17 mouse cellular contexts compared by ENCODE assay signal in genomic region chr2:129513546-129514400, GRCm38 (mm10). TPM values are rescaled to one million over a fixed set of nuclear protein-coding genes. Genes with fewer than 3 reads are reported as not detected.
DNase-seq lines count a peak whose midpoint lies in the region; ATAC-seq and TF ChIP-seq lines count a peak whose summit lies in the region.
"Had no signal": no experiment of that assay in that cellular context is flagged by ENCODE, and none has a peak within 500 bp of the region (broad histone marks: within the 10 kb centered on the region; RNA-seq: fewer than 3 reads in every experiment).

No protein-coding gene starts in this region.

- in situ Hi-C loops in ES-E14 (cut with MboI; ENCODE audit: low sequenced_read_pairs in 2 of 2, unreplicated experiment in 2 of 2), result no loop called here

- no peak overlapping the region for H3K9ac ChIP-seq in kidney, embryonic 15.5 days
- H3K9ac ChIP-seq in ES-E14 (ENCODE audit: insufficient read depth, low read depth, low read length, poor library complexity, severe bottlenecking), result no peak overlapping the region
- H3K9ac ChIP-seq in liver, embryonic 16.5 days (ENCODE audit: low read depth, low read length), result no peak overlapping the region
- H3K9ac ChIP-seq: forebrain, embryonic 15.5 days; hindbrain, embryonic 13.5 days had no signal

- no peak for TF ChIP-seq CTCF in thymus, adult 2 months (IDR thresholded peaks at IDR 0.05; ENCODE audit: borderline replicate concordance, control insufficient read depth, extremely low read depth, insufficient read depth, low read length, poor library complexity)

- H3K27ac ChIP-seq in kidney, embryonic 15.5 days, result peak overlapping the region; percentile 61; the same call in 1 of the 2 replicates
- H3K27ac ChIP-seq in ES-E14 (ENCODE audit: insufficient read depth, low read depth, low read length, poor library complexity, severe bottlenecking), result no peak overlapping the region
- H3K27ac ChIP-seq in liver, embryonic 16.5 days (ENCODE audit: low read length), result no peak overlapping the region
- H3K27ac ChIP-seq in thymus, adult 2 months (ENCODE audit: control insufficient read depth, insufficient read depth, low read length), result no peak overlapping the region
- H3K27ac ChIP-seq: forebrain, embryonic 15.5 days; hindbrain, embryonic 13.5 days had no signal

- peaks cover 12% of the 10 kb centered on the region; the same call in 1 of the 2 replicates for H3K4me1 ChIP-seq in kidney, embryonic 15.5 days
- peaks cover 0 to 9% of the 10 kb centered on the region in 2 experiments; a peak in 2 of 4 replicates for H3K4me1 ChIP-seq in ES-E14 (ENCODE audit: control insufficient read depth in 2 of 2, insufficient read depth in 2 of 2, low read length in 2 of 2, poor library complexity in 1 of 2)
- no peaks in the 10 kb centered on the region for H3K4me1 ChIP-seq in liver, embryonic 16.5 days (ENCODE audit: control insufficient read depth, low read depth, low read length)
- no peaks in the 10 kb centered on the region for H3K4me1 ChIP-seq in thymus, adult 2 months (replicated peaks; ENCODE audit: control insufficient read depth, insufficient read depth, low read length)

- no peak overlapping the region for H3K4me3 ChIP-seq in kidney, embryonic 15.5 days (replicated peaks)
- no peak overlapping the region for H3K4me3 ChIP-seq in ES-E14 (ENCODE audit: insufficient read depth in 1 of 2, low read depth in 1 of 2, low read length in 2 of 2, poor library complexity in 1 of 2, severe bottlenecking in 1 of 2)
- no peak overlapping the region for H3K4me3 ChIP-seq in liver, embryonic 16.5 days (ENCODE audit: low read depth, low read length)
- no peak overlapping the region for H3K4me3 ChIP-seq in thymus, adult 2 months (ENCODE audit: control insufficient read depth, insufficient read depth, low read length)
- H3K4me3 ChIP-seq: forebrain, embryonic 15.5 days; hindbrain, embryonic 13.5 days; midbrain, embryonic 10.5 days had no signal

- no peak for ATAC-seq in kidney, embryonic 15.5 days (replicated peaks; ENCODE audit: low FRiP score)
- peak; percentile 65 for ATAC-seq in liver, embryonic 16.5 days (ENCODE audit: low read depth)
- ATAC-seq in erythroblast, adult 5-6 weeks (replicated peaks; ENCODE audit: low FRiP score, poor library complexity, severe bottlenecking), result no peak
- ATAC-seq: forebrain, embryonic 15.5 days; intestine, embryonic 16.5 days; Patski had no signal

- TF ChIP-seq POLR2A in thymus, adult 2 months (IDR thresholded peaks at IDR 0.05; ENCODE audit: control insufficient read depth, extremely low read depth, insufficient read depth, low read length, poor library complexity), result no peak

- no peak for DNase-seq in kidney, postnatal 14 days
- DNase-seq in B cell, adult 2 months, result peak; percentile 24 to 33
- DNase-seq in ES-E14 (ENCODE audit: low read depth, low spot score), result no peak
- no peak for DNase-seq in thymus, adult 2 months
- DNase-seq: cerebellum, adult 8-10 months; left cerebral cortex, postnatal 4 days; lung, postnatal 10 days; thymus, adult 18-20 months had no signal

- H3K9me3 ChIP-seq in kidney, embryonic 15.5 days (replicated peaks), result no peaks in the 10 kb centered on the region
- H3K9me3 ChIP-seq in ES-E14 (ENCODE audit: control insufficient read depth, insufficient read depth, low read depth, low read length), result no peaks in the 10 kb centered on the region
- H3K9me3 ChIP-seq in liver, embryonic 16.5 days (replicated peaks; ENCODE audit: control insufficient read depth, low read length), result no peaks in the 10 kb centered on the region
- H3K9me3 ChIP-seq: forebrain, embryonic 15.5 days; hindbrain, embryonic 13.5 days; midbrain, embryonic 10.5 days had no signal

- WGBS in kidney, embryonic 15.5 days, result 75% methylated on average over 6 of the region's 6 CpGs
- 46% methylated on average over 6 of the region's 6 CpGs for WGBS in liver, embryonic 16.5 days (ENCODE audit: insufficient replicate concordance)
- WGBS in thymus, adult 2 months, result 61% methylated on average over 6 of the region's 6 CpGs

- H3K27me3 ChIP-seq in kidney, embryonic 15.5 days, result no peaks in the 10 kb centered on the region
- H3K27me3 ChIP-seq in liver, embryonic 16.5 days (ENCODE audit: control insufficient read depth, insufficient read depth, low read depth, low read length), result no peaks in the 10 kb centered on the region
- no peaks in the 10 kb centered on the region for H3K27me3 ChIP-seq in thymus, adult 2 months (ENCODE audit: control insufficient read depth, insufficient read depth, low read length)
- H3K27me3 ChIP-seq: forebrain, embryonic 15.5 days had no signal

- no peaks in the 10 kb centered on the region for H3K36me3 ChIP-seq in kidney, embryonic 15.5 days
- no peaks in the 10 kb centered on the region for H3K36me3 ChIP-seq in ES-E14 (ENCODE audit: control insufficient read depth, insufficient read depth, low read length, poor library complexity, severe bottlenecking)
- H3K36me3 ChIP-seq in liver, embryonic 16.5 days (ENCODE audit: control insufficient read depth, insufficient read depth), result no peaks in the 10 kb centered on the region
- no peaks in the 10 kb centered on the region for H3K36me3 ChIP-seq in thymus, adult 2 months (ENCODE audit: control insufficient read depth, insufficient read depth, low read length)
- H3K36me3 ChIP-seq: forebrain, embryonic 15.5 days; hindbrain, embryonic 13.5 days; midbrain, embryonic 10.5 days had no signal

- no peak overlapping the region for H3K4me2 ChIP-seq in kidney, embryonic 15.5 days
- no peak overlapping the region for H3K4me2 ChIP-seq in liver, embryonic 16.5 days (ENCODE audit: low read depth, low read length)
- H3K4me2 ChIP-seq: forebrain, embryonic 15.5 days; hindbrain, embryonic 13.5 days had no signal

TF ChIP-seq in ES-E14, 5 proteins besides CTCF, POLR2A, EP300 and RAD21:
- TF ChIP-seq MAFK (IDR thresholded peaks at IDR 0.05; ENCODE audit: insufficient read depth, low read depth, low read length) (no peak), ZNF384 (IDR thresholded peaks at IDR 0.05; ENCODE audit: low read depth, low read length) (peak; percentile 48; the same call in 1 of the 2 replicates), ZC3H11A (IDR thresholded peaks at IDR 0.05; ENCODE audit: borderline replicate concordance, low read depth, low read length) (no peak)

RNA-seq across cellular contexts. Expression of gene F830045P16Rik, which starts 22.6 kb away (rescaled TPM):
- polyA plus RNA-seq in kidney, embryonic 15.5 days (2015; fragmentation: Nextera tagmentation; extraction: Ambion mirVana), result 0.08 TPM in 1 of 2 replicates, not detected in the other
- total RNA-seq in ES-E14 (2012; rRNA removed), result not detected in 2 replicates
- polyA plus RNA-seq in liver, embryonic 16.5 days (2015; fragmentation: Nextera tagmentation; extraction: Ambion mirVana), result 0.05 TPM in 1 of 2 replicates, not detected in the other
- total RNA-seq in erythroblast, adult 5-6 weeks (2015; ENCODE audit: low replicate concordance), result 0.42 TPM in 1 of 2 replicates, not detected in the other
- not detected in 2 replicates for total RNA-seq in erythroblast, adult 5-6 weeks (2017; ENCODE audit: low replicate concordance)
- polyA plus RNA-seq in thymus, adult 2 months (2012; rRNA removed), result 0.12 TPM in 1 of 2 replicates, not detected in the other
- total RNA-seq: gastrocnemius, adult 8-10 months had no signal
- polyA plus RNA-seq: forebrain, embryonic 15.5 days; hindbrain, embryonic 13.5 days; intestine, embryonic 16.5 days; midbrain, embryonic 10.5 days; Patski had no signal

Comparison
In these comparisons a context has a peak if more than half of its experiments do, and no peak if none do; other contexts are left out.
1. DNase-seq: peak in B cell, adult 2 months (2 of 2); none in kidney, postnatal 14 days (single experiment), ES-E14 (single experiment) and thymus, adult 2 months (single experiment).